Mouse (Mus musculus) adrenal gland, postnatal 0 days (tissue): ENCODE measurements around the gene Mgst2. TPM values are rescaled to one million over a fixed set of nuclear protein-coding genes. Genes with fewer than 3 reads are reported as not detected.

Experiments used
- polyA plus RNA-seq: library from polyadenylated mRNA; unstranded; fragments of >200 nt; fragmentation: Nextera tagmentation; extraction: Ambion mirVana; gene quantifications from 2 replicates; pipeline ENCODE4 v1.2.1, GENCODE M21; 2015

The Mgst2 gene
- polyA plus RNA-seq, result 44.1 and 57.0 TPM in 2 replicates

DNA sequence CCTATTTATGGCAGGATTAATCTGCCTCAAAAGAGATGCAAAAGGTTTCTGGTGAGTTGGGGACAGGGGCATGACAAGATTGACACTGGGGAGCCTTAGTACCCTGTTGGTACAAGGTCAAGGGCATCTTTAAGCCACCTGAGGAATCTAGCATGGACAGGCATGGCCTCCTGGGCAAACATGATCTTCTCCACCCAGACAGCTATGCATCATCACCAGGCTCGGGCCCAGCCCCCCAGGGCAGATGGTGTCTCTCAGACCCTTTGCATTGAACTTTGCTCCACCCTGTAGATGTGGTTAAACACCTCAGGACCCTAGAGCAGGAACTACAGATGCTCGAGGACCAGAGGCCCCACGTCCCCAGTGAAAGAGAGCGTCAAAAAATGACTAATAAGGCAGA lies at the start of gene Mgst2:
Gene Mgst2 (plus strand): TSS at position 301 of the 400 bp plus-strand sequence.

Other genes starting within 250 kb of the Mgst2 start
- gene Naa15, start 245.2 kb upstream of the Mgst2 start, polyA plus RNA-seq, result 16.8 and 27.7 TPM in 2 replicates
- 17.7 and 17.8 TPM in 2 replicates for gene Rab33b, start 176.4 kb upstream of the Mgst2 start, polyA plus RNA-seq
- gene Setd7, start 99.5 kb upstream of the Mgst2 start, polyA plus RNA-seq, result 2.3 and 2.7 TPM in 2 replicates